Mouse (Mus musculus) bone marrow, adult 2 months (tissue): Measurements from ENCODE around the gene Pth.
A peak's percentile ranks its signal among the peaks of the same experiment; 100 is the strongest.

Experiments used
- CTCF ChIP-seq: fragments of 200-500 bp; IDR thresholded peaks from 2 replicates; pipeline ENCODE4 v1.5.1; 2011; ENCODE audit warnings: low read length, control low read depth; ENCODE audit not compliant: control insufficient read depth, insufficient read depth
- POLR2A ChIP-seq: fragments of 200-500 bp; IDR thresholded peaks from 2 replicates; pipeline ENCODE4 v1.6.1; 2011; ENCODE audit warnings: low read depth, mild to moderate bottlenecking, control low read depth, low read length, borderline replicate concordance; ENCODE audit not compliant: control insufficient read depth

GRCm38 (mm10) chr7:113369620-113370340 lies 18.6 kb downstream of the Pth start:
- TF ChIP-seq POLR2A: no peak
- peak; percentile 47; the same call in 1 of the 2 replicates for TF ChIP-seq CTCF
